Mouse (Mus musculus) kidney, adult 11 months (tissue): ENCODE measurements around the gene Klhl10.

Source experiments
- DNase-seq: peaks from one replicate; pipeline ENCODE4 v3.0.0; 2022

Gene Klhl10

GRCm38 (mm10) chr11:100465833-100466232 lies 24.1 kb downstream of the Klhl10 start:
- no peak for DNase-seq

- DNase-seq: no peak
These were observed 29.9 kb downstream of the Klhl10 start for GRCm38 (mm10) chr11:100471352-100472196.

- peak; percentile 86 for DNase-seq
These were observed 30.6 kb downstream of the Klhl10 start, which contains the start of gene Klhl11 for GRCm38 (mm10) chr11:100472197-100472934. Gene Klhl11 (minus strand): TSS chr11:100472741.

- DNase-seq: no peak
These were observed 31.2 kb downstream of the Klhl10 start for GRCm38 (mm10) chr11:100472935-100473295.

- DNase-seq: no peak
These were observed 34.6 kb downstream of the Klhl10 start for GRCm38 (mm10) chr11:100476281-100476680.

- no peak for DNase-seq
These were observed 37.4 kb downstream of the Klhl10 start for GRCm38 (mm10) chr11:100479152-100479551.

GRCm38 (mm10) chr11:100484461-100484860 lies 42.7 kb downstream of the Klhl10 start:
- no peak for DNase-seq

GRCm38 (mm10) chr11:100485801-100486538 lies 44.3 kb downstream of the Klhl10 start:
- peak; percentile 36 for DNase-seq

- no peak for DNase-seq
These were observed 49.2 kb downstream of the Klhl10 start for GRCm38 (mm10) chr11:100490951-100491350.

GRCm38 (mm10) chr11:100493771-100494170 lies 52.1 kb downstream of the Klhl10 start:
- DNase-seq: no peak

GRCm38 (mm10) chr11:100500241-100500640 lies 58.5 kb downstream of the Klhl10 start:
- DNase-seq: no peak

GRCm38 (mm10) chr11:100500651-100501050 lies 58.9 kb downstream of the Klhl10 start:
- no peak for DNase-seq

GRCm38 (mm10) chr11:100501321-100501720 lies 59.6 kb downstream of the Klhl10 start:
- no peak for DNase-seq

GRCm38 (mm10) chr11:100504990-100505660 lies 63.4 kb downstream of the Klhl10 start:
- no peak for DNase-seq

GRCm38 (mm10) chr11:100505997-100506396 lies 64.3 kb downstream of the Klhl10 start:
- DNase-seq: no peak
